Mouse (Mus musculus): ENCODE measurements around the gene Gse1.

- TF ChIP-seq POLR2A (IDR thresholded peaks at IDR 0.05; ENCODE audit: borderline replicate concordance, insufficient read depth, low read length) (no peak), CTCF (IDR thresholded peaks at IDR 0.05; ENCODE audit: borderline replicate concordance, insufficient read depth, low read depth, low read length) (peak; percentile 98)
These were observed 72.4 kb downstream of the Gse1 start for GRCm38 (mm10) chr8:120300601-120301141.

All from cerebellum, adult 2 months (tissue).